Mouse (Mus musculus) embryo, embryonic 10 days (tissue): Measurements from ENCODE around the gene Hmg20b.
A peak's percentile ranks its signal among the peaks of the same experiment; 100 is the strongest.

Experiments used
- DNase-seq: peaks from one replicate; pipeline ENCODE4 v3.0.0-alpha.2; 2015; ENCODE audit warnings: low spot score

Gene Hmg20b

GRCm38 (mm10) chr10:81325781-81326180 is 24.5 kb downstream of the Hmg20b start:
- no peak for DNase-seq

GRCm38 (mm10) chr10:81325176-81325575 is 25.1 kb downstream of the Hmg20b start:
- no peak for DNase-seq

- no peak for DNase-seq
Measured at GRCm38 (mm10) chr10:81323791-81324530, 26.3 kb downstream of the Hmg20b start.

GRCm38 (mm10) chr10:81323141-81323775 is 27.0 kb downstream of the Hmg20b start:
- DNase-seq = no peak

- DNase-seq = no peak
Measured at GRCm38 (mm10) chr10:81322444-81322843, 27.8 kb downstream of the Hmg20b start.

- DNase-seq = no peak
Measured at GRCm38 (mm10) chr10:81321436-81321835, 28.8 kb downstream of the Hmg20b start.

GRCm38 (mm10) chr10:81320550-81321347 is 29.5 kb downstream of the Hmg20b start, which contains the start of gene Cactin:
Cactin (plus strand) TSS chr10:81321103.
- DNase-seq = peak; percentile 100

GRCm38 (mm10) chr10:81319741-81320549 is 30.3 kb downstream of the Hmg20b start:
- peak; percentile 99 for DNase-seq

- DNase-seq = no peak
Measured at GRCm38 (mm10) chr10:81319330-81319699, 31.0 kb downstream of the Hmg20b start.

- no peak for DNase-seq
Measured at GRCm38 (mm10) chr10:81318589-81319329, 31.5 kb downstream of the Hmg20b start.

- DNase-seq = peak; percentile 77
Measured at GRCm38 (mm10) chr10:81317273-81317672, 33.0 kb downstream of the Hmg20b start.

GRCm38 (mm10) chr10:81316338-81317060 is 33.8 kb downstream of the Hmg20b start:
- DNase-seq = peak; percentile 58

GRCm38 (mm10) chr10:81315587-81315986 is 34.7 kb downstream of the Hmg20b start:
- DNase-seq = no peak

- DNase-seq = no peak
Measured at GRCm38 (mm10) chr10:81314201-81314600, 36.1 kb downstream of the Hmg20b start.

- DNase-seq = no peak
Measured at GRCm38 (mm10) chr10:81313581-81313980, 36.7 kb downstream of the Hmg20b start.

- DNase-seq = no peak
Measured at GRCm38 (mm10) chr10:81309571-81309970, 40.7 kb downstream of the Hmg20b start.

- DNase-seq = no peak
Measured at GRCm38 (mm10) chr10:81306837-81307682, 43.2 kb downstream of the Hmg20b start.

GRCm38 (mm10) chr10:81306173-81306668 is 44.1 kb downstream of the Hmg20b start:
- DNase-seq = no peak

- DNase-seq = no peak
Measured at GRCm38 (mm10) chr10:81305663-81306062, 44.6 kb downstream of the Hmg20b start.
